Mouse (Mus musculus) spleen, embryonic (tissue): ENCODE measurements around the gene Gm10471.
"Not testable (repeated sequence)": the region's sequence is repeated elsewhere in the genome, so short reads cannot be mapped to it uniquely, and the experiment has no call there.

Experiments
- CTCF ChIA-PET: fragments of 350-600 bp; sonication (Branson Sonifier 250); formaldehyde crosslinking; loops from one replicate; lab custom pipeline; 2022; lab: Charles Lee

Gene Gm10471

GRCm38 (mm10) chr5:26089191-26089590 lies at the start of gene Gm10471:
Gm10471 (minus strand) TSS chr5:26089291.
- CTCF ChIA-PET: not testable (repeated sequence)

DNA sequence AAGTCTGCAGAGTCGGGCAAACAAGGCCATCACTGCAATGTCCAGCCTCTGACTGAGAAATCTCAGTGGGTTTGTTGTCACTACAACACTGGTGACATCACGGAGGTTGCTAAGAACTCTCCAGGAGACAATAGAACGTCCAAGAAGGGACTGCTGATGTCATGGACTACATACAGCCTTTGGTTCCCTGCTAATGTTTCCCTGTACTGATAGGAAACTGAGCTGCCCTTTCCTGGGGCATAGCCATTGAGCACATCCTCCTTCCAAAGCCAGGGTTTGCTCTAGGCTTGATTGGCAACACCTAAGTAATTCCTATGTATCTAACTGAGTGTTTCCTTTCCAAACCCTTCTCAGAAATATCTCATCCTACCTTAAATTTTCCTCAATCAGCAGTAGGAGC lies 32.2 kb upstream of the Gm10471 start, which contains the start of gene Gm10220:
Gene Gm10220, minus strand, starts transcription at position 101 of the 400 bp plus-strand sequence.
- CTCF ChIA-PET: not testable (repeated sequence)

- CTCF ChIA-PET: not testable (repeated sequence)
Measured at GRCm38 (mm10) chr5:26105262-26105661, 16.2 kb upstream of the Gm10471 start, which contains the start of gene 5031410I06Rik. 5031410I06Rik (minus strand) TSS chr5:26105362.

DNA sequence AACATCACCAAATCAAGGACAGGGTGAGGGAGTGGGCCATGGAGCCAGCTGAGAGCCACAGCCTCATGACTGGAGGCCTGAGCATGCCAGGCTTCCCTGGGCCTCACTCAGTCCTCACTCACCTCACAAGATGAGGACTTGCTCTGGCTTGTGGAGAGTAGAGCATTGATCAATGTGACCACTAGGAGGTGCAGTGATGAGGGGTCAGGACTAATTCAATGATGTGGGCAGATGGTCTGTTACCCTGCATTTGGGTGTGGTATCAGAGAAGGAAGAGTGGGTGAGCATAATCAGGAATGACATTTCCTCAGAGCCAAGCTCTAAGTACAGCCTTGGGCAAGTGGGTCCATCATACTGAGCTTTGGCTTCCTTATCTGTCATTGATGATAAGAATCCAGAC lies 10.1 kb downstream of the Gm10471 start:
- CTCF ChIA-PET: not testable (repeated sequence)

DNA sequence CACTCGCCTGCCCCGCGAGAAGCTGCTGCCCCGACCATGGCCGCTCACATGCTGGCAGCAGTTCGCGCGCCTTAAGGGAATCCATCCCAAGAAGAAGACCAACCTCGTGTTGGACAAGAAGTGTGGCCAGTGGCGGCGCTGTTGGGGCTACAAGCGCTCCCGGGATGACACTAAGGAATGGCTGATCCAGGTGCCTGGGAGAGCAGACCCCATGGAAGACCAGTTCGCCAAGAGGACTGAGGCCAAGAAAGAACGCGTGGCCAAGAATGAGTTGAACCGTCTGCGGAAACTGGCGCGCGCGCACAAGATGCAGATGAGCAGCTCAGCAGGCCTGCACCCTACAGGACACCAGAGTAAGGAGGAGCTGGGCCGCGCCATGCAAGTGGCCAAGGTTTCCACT lies 18.4 kb downstream of the Gm10471 start:
- CTCF ChIA-PET: no interaction called here

- CTCF ChIA-PET: not testable (repeated sequence)
Measured at GRCm38 (mm10) chr5:26058481-26058880, 30.6 kb downstream of the Gm10471 start, which contains the start of gene Gm7347. Gm7347 (minus strand) TSS chr5:26058581.

DNA sequence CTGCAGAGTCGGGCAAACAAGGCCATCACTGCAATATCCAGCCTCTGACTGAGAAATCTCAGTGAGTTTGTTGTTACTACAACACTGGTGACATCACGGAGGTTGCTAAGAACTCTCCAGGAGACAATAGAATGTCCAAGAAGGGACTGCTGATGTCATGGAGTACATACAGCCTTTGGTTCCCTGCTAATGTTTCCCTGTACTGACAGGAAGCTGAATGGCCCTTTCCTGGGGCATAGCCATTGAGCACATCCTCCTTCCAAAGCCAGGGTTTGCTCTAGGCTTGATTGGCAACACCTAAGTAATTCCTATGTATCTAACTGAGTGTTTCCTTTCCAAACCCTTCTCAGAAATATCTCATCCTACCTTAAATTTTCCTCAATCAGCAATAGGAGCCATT lies 49.6 kb downstream of the Gm10471 start, which contains the start of gene Speer4a:
Gene Speer4a, minus strand, starts transcription at position 101 of the 400 bp plus-strand sequence.
- CTCF ChIA-PET: not testable (repeated sequence)
